Mouse (Mus musculus) olfactory bulb, adult 2 months (tissue): Measurements from ENCODE around the gene Rbfox2.

Experiments used
- CTCF ChIP-seq: fragments of 200-500 bp; IDR thresholded peaks from 2 replicates; pipeline ENCODE4 v1.5.1; 2012; ENCODE audit warnings: low read depth, mild to moderate bottlenecking, low read length, moderate library complexity; ENCODE audit not compliant: insufficient read depth
- POLR2A ChIP-seq: fragments of 200-500 bp; IDR thresholded peaks from 2 replicates; pipeline ENCODE4 v1.6.1; 2012; ENCODE audit warnings: mild to moderate bottlenecking, low read depth, low read length, moderate library complexity; ENCODE audit not compliant: insufficient read depth

- no peak for TF ChIP-seq CTCF
- no peak for TF ChIP-seq POLR2A
Measured at GRCm38 (mm10) chr15:77111924-77112323, 194.9 kb downstream of the Rbfox2 start.
